Mouse (Mus musculus) embryonic facial prominence, embryonic 11.5 days (tissue): ENCODE results near the gene Olfr1303. TPM values are rescaled to one million over a fixed set of nuclear protein-coding genes. Genes with fewer than 3 reads are reported as not detected.

Source experiments
- ATAC-seq: fragments of 200-750 bp; cut with Nextera tagmentation; replicated peaks from 2 replicates; pipeline ENCODE4 v1.8.0; 2017; ENCODE audit warnings: low read depth; ENCODE audit not compliant: insufficient number of reproducible peaks, low FRiP score, low TSS enrichment
- DNase-seq: peaks from one replicate; pipeline ENCODE4 v3.0.0-alpha.2; 2015; ENCODE audit warnings: low spot score
- H3K27ac ChIP-seq: fragments of 300-500 bp; sonication (generic); replicated peaks from 2 replicates; pipeline ENCODE4 v1.5.1; 2014; ENCODE audit warnings: mild to moderate bottlenecking, low read depth, low read length, control low read depth
- H3K27me3 ChIP-seq: fragments of 300-500 bp; sonication (generic); 2 replicates; pipeline ENCODE4 v1.6.1; 2014; ENCODE audit warnings: mild to moderate bottlenecking, low read length, moderate library complexity, mixed read lengths; ENCODE audit not compliant: control insufficient read depth, insufficient read depth
- H3K36me3 ChIP-seq: fragments of 300-500 bp; sonication (generic); replicated peaks from 2 replicates; pipeline ENCODE4 v1.6.1; 2014; ENCODE audit warnings: low read depth, mild to moderate bottlenecking, low read length, moderate library complexity, mixed read lengths; ENCODE audit not compliant: control insufficient read depth, insufficient read depth
- H3K4me1 ChIP-seq: fragments of 300-500 bp; sonication (generic); 2 replicates; pipeline ENCODE4 v1.6.1; 2014; ENCODE audit warnings: low read length, mixed read lengths; ENCODE audit not compliant: control insufficient read depth, insufficient read depth
- H3K4me2 ChIP-seq: fragments of 300-500 bp; sonication (generic); 2 replicates; pipeline ENCODE4 v1.6.1; 2014; ENCODE audit warnings: low read depth, mild to moderate bottlenecking, control low read depth, low read length, moderate library complexity
- H3K4me3 ChIP-seq: fragments of 300-500 bp; sonication (generic); 2 replicates; pipeline ENCODE4 v1.5.1; 2014; ENCODE audit warnings: low read depth, low read length, control low read depth
- H3K9ac ChIP-seq: fragments of 300-500 bp; sonication (generic); replicated peaks from 2 replicates; pipeline ENCODE4 v1.6.1; 2014; ENCODE audit warnings: mild to moderate bottlenecking, control low read depth, low read length
- H3K9me3 ChIP-seq: fragments of 300-500 bp; sonication (generic); replicated peaks from 2 replicates; pipeline ENCODE4 v1.6.1; 2016; ENCODE audit warnings: mild to moderate bottlenecking, low read length, inconsistent platforms, mixed read lengths; ENCODE audit not compliant: control insufficient read depth
- WGBS: fragments of 180-500 bp; shearing (Covaris S2); extraction: QIAGEN DNeasy Blood & Tissue Kit; methylation state at CpG from one replicate; pipeline ENCODE4 v1.1.7; 2014; 5-methylcytosine and 5-hydroxymethylcytosine counted together
- polyA plus RNA-seq: library from polyadenylated mRNA; unstranded; fragments of >200 nt; fragmentation: Nextera tagmentation; extraction: Ambion mirVana; gene quantifications from 2 replicates; pipeline ENCODE4 v1.2.1, GENCODE M21; 2014

Olfr1303 gene
- not detected in 2 replicates for polyA plus RNA-seq

GRCm38 (mm10) chr2:111820240-111820639 lies at the start of gene Olfr1303:
Gene Olfr1303 (minus strand): TSS chr2:111820340.
- ATAC-seq (no peak), DNase-seq (no peak)
- H3K4me2 ChIP-seq: no peak within 1 kb of the TSS
- no peaks in the 10 kb centered on the region for H3K27me3 ChIP-seq
- H3K4me1 ChIP-seq: no peaks in the 10 kb centered on the region
- no peaks in the 10 kb centered on the region for H3K9me3 ChIP-seq
- H3K27ac ChIP-seq: no peak within 1 kb of the TSS
- H3K9ac ChIP-seq: no peak within 1 kb of the TSS
- WGBS: 82% methylated on average over 2 of the region's 2 CpGs
- no peaks in the 10 kb centered on the region for H3K36me3 ChIP-seq
- no peak within 1 kb of the TSS for H3K4me3 ChIP-seq

DNA sequence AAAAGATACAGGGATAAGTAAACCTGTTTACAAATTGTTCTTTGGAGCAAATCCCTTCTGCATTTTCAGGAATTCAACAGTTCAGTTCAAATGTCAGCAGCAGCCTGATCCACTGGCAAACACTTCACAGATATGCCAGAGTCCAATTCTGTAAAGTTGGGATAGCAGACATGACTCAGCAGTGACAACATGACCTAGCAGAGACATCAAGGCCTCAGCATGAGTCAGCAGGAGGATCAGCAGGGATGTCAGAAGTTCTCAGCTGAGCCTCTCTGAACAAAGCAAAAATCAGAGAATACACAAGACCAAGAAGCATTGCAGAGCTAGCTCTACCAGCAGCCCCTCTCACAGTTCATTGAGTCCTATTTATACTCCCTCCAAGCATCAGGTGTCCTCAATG lies 7.2 kb downstream of the Olfr1303 start:
- ATAC-seq (no peak), DNase-seq (no peak)
- Histone ChIP-seq H3K27me3 (no peaks in the 10 kb centered on the region), H3K9me3 (no peaks in the 10 kb centered on the region), H3K4me1 (no peaks in the 10 kb centered on the region), H3K36me3 (no peaks in the 10 kb centered on the region), H3K4me3 (no peak overlapping the region), H3K27ac (no peak overlapping the region), H3K9ac (no peak overlapping the region), H3K4me2 (no peak overlapping the region)

DNA sequence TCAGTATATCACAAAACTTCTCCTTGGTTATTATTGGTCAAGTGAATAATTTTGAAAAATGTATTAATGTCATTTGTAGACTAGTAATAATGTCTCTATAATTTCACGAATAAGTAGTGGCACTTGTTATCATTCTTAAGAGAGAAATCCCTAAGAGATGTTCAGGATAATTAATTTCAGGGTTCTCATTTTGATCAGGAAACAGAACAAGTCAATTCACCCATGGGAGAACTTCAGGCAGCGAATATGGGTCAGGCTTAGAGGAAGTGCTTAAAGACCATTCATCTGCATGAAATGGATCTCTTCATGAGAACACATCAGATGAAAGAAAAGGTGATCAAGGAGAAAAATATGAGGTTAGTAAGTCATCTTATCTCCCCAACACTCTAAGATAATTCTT lies 43.0 kb downstream of the Olfr1303 start, which contains the start of gene Olfr1302:
Olfr1302 (plus strand) TSS at position 301 of the 400 bp plus-strand sequence.
- DNase-seq (no peak), ATAC-seq (no peak)
- H3K4me2 ChIP-seq: no peak within 1 kb of the TSS
- no peaks in the 10 kb centered on the region for H3K9me3 ChIP-seq
- H3K9ac ChIP-seq: no peak within 1 kb of the TSS
- H3K36me3 ChIP-seq: no peaks in the 10 kb centered on the region
- no peak within 1 kb of the TSS for H3K4me3 ChIP-seq
- no peaks in the 10 kb centered on the region for H3K4me1 ChIP-seq
- H3K27me3 ChIP-seq: no peaks in the 10 kb centered on the region
- WGBS: 74% methylated on average over 2 of the region's 2 CpGs
- no peak within 1 kb of the TSS for H3K27ac ChIP-seq

Other genes with a start within 250 kb of the Olfr1303 start
- not detected in 2 replicates for gene Olfr1297, start 193.8 kb downstream of the Olfr1303 start, polyA plus RNA-seq
- gene Olfr1298, start 171.1 kb downstream of the Olfr1303 start, polyA plus RNA-seq: not detected in 2 replicates
- gene Olfr1299, start 158.9 kb downstream of the Olfr1303 start, polyA plus RNA-seq: not detected in 2 replicates
- gene Olfr1301, start 69.3 kb downstream of the Olfr1303 start, polyA plus RNA-seq: not detected in 2 replicates
- gene Olfr1302, start 42.9 kb downstream of the Olfr1303 start, polyA plus RNA-seq: not detected in 2 replicates
- gene Olfr1305, start 56.8 kb upstream of the Olfr1303 start, polyA plus RNA-seq: not detected in 2 replicates
- gene Olfr1306, start 95.9 kb upstream of the Olfr1303 start, polyA plus RNA-seq: not detected in 2 replicates
- gene Olfr1307, start 129.1 kb upstream of the Olfr1303 start, polyA plus RNA-seq: not detected in 2 replicates
- gene Olfr1308, start 144.6 kb upstream of the Olfr1303 start, polyA plus RNA-seq: not detected in 2 replicates
- gene Olfr1309, start 169.9 kb upstream of the Olfr1303 start, polyA plus RNA-seq: not detected in 2 replicates
- gene Olfr1310, start 192.4 kb upstream of the Olfr1303 start, polyA plus RNA-seq: not detected in 2 replicates
- not detected in 2 replicates for gene Olfr1311, start 204.1 kb upstream of the Olfr1303 start, polyA plus RNA-seq
- not detected in 2 replicates for gene Olfr1312, start 229.9 kb upstream of the Olfr1303 start, polyA plus RNA-seq